24 mouse cellular contexts compared by ENCODE assay signal in the genomic region with DNA sequence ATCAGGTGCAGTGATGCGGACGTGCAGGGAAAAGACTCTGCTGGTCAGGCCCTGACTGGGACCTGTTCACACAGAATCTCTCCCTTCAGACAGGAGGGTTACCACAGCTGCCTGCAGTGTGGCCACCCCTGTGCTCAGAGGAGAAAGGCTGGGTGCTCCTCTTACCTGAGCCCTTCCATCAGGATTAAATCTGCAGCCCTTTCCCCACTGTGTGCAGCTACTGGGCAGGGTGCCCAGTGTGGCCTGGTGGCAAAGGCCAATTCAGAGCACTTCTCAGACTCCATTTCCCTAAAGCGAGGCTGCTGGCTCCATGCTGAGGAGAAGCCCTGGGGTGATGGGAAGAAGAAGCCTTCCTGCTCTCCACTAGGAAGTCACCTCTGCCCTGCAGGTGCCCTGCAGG. TPM values are rescaled to one million over a fixed set of nuclear protein-coding genes. Genes with fewer than 3 reads are reported as not detected.
DNase-seq lines count a peak whose midpoint lies in the region; ATAC-seq and TF ChIP-seq lines count a peak whose summit lies in the region.
"Had no signal": no experiment of that assay in that cellular context is flagged by ENCODE, and none has a peak within 500 bp of the region (broad histone marks: within the 10 kb centered on the region; RNA-seq: fewer than 3 reads in every experiment).

No protein-coding gene starts in this region.

- 59% methylated on average over 3 of the region's 3 CpGs for WGBS in cerebellum, adult 2 months
- WGBS in intestine, embryonic 15.5 days, result 96% methylated on average over 3 of the region's 3 CpGs
- 84% methylated on average over 3 of the region's 3 CpGs for WGBS in intestine, embryonic 16.5 days
- WGBS in thymus, adult 2 months, result 100% methylated on average over 3 of the region's 3 CpGs
- WGBS in midbrain, postnatal 0 days, result 88% methylated on average over 3 of the region's 3 CpGs

- no peaks in the 10 kb centered on the region for H3K9me3 ChIP-seq in intestine, embryonic 15.5 days
- no peaks in the 10 kb centered on the region for H3K9me3 ChIP-seq in intestine, embryonic 16.5 days (ENCODE audit: control insufficient read depth, low read length)
- no peaks in the 10 kb centered on the region for H3K9me3 ChIP-seq in midbrain, postnatal 0 days (ENCODE audit: low read length)
- H3K9me3 ChIP-seq: embryonic facial prominence, embryonic 12.5 days; heart, embryonic 13.5 days; hindbrain, embryonic 12.5 days; limb, embryonic 13.5 days; liver, embryonic 13.5 days; neural tube, embryonic 12.5 days had no signal

- ATAC-seq in intestine, embryonic 15.5 days, result no peak
- ATAC-seq in intestine, embryonic 16.5 days, result no peak
- ATAC-seq in midbrain, postnatal 0 days (ENCODE audit: low FRiP score), result no peak
- ATAC-seq: forebrain, postnatal 0 days had no signal

- H3K4me2 ChIP-seq in intestine, embryonic 15.5 days (replicated peaks), result no peak overlapping the region
- no peak overlapping the region for H3K4me2 ChIP-seq in intestine, embryonic 16.5 days (ENCODE audit: low read depth, low read length)
- H3K4me2 ChIP-seq in midbrain, postnatal 0 days (ENCODE audit: low read depth, low read length, poor library complexity, severe bottlenecking), result no peak overlapping the region
- H3K4me2 ChIP-seq: embryonic facial prominence, embryonic 12.5 days; heart, embryonic 13.5 days; hindbrain, embryonic 12.5 days; limb, embryonic 13.5 days; liver, embryonic 13.5 days; neural tube, embryonic 12.5 days had no signal

- DNase-seq in cerebellum, adult 2 months, result no peak
- DNase-seq in cerebellum, adult 18-20 months, result no peak
- DNase-seq in left cerebral cortex, postnatal 4 days, result peak; percentile 16
- DNase-seq in left cerebral cortex, postnatal 36 days (ENCODE audit: low spot score in 2 of 2), result no peak
- no peak for DNase-seq in thymus, adult 2 months
- DNase-seq in midbrain, postnatal 0 days (ENCODE audit: low spot score), result no peak
- DNase-seq: adrenal gland, postnatal 25 days; forebrain, postnatal 0 days; gastrocnemius, postnatal 36 days; kidney, adult 8-10 months; liver, embryonic 13.5 days; lung, adult 2 months; midbrain, embryonic 14.5 days; right cerebral cortex, postnatal 14 days; thymus, adult 18-20 months had no signal

- TF ChIP-seq CTCF in cerebellum, adult 2 months (IDR thresholded peaks at IDR 0.05; ENCODE audit: borderline replicate concordance, insufficient read depth, low read depth, low read length), result no peak
- TF ChIP-seq CTCF in thymus, adult 2 months (IDR thresholded peaks at IDR 0.05; ENCODE audit: borderline replicate concordance, control insufficient read depth, extremely low read depth, insufficient read depth, low read length, poor library complexity), result no peak
- TF ChIP-seq CTCF in midbrain, postnatal 0 days (IDR thresholded peaks at IDR 0.05), result no peak

- TF ChIP-seq POLR2A in cerebellum, adult 2 months (IDR thresholded peaks at IDR 0.05; ENCODE audit: borderline replicate concordance, insufficient read depth, low read length), result no peak
- no peak for TF ChIP-seq POLR2A in thymus, adult 2 months (IDR thresholded peaks at IDR 0.05; ENCODE audit: control insufficient read depth, extremely low read depth, insufficient read depth, low read length, poor library complexity)

- no peak overlapping the region for H3K4me3 ChIP-seq in cerebellum, adult 2 months (replicated peaks; ENCODE audit: insufficient read depth, low read depth, low read length)
- no peak overlapping the region for H3K4me3 ChIP-seq in intestine, embryonic 15.5 days (replicated peaks)
- no peak overlapping the region for H3K4me3 ChIP-seq in intestine, embryonic 16.5 days (ENCODE audit: low read length)
- no peak overlapping the region for H3K4me3 ChIP-seq in thymus, adult 2 months (ENCODE audit: control insufficient read depth, insufficient read depth, low read length)
- no peak overlapping the region for H3K4me3 ChIP-seq in midbrain, postnatal 0 days (ENCODE audit: low read depth, low read length)
- H3K4me3 ChIP-seq: embryonic facial prominence, embryonic 12.5 days; heart, adult 2 months; heart, embryonic 13.5 days; hindbrain, embryonic 12.5 days; limb, embryonic 13.5 days; liver, embryonic 13.5 days; neural tube, embryonic 12.5 days had no signal

- peaks cover 18% of the 10 kb centered on the region; the same call in 1 of the 2 replicates for H3K36me3 ChIP-seq in intestine, embryonic 15.5 days
- peaks cover 15% of the 10 kb centered on the region; the same call in 1 of the 2 replicates for H3K36me3 ChIP-seq in intestine, embryonic 16.5 days (ENCODE audit: control insufficient read depth, insufficient read depth, low read length)
- peaks cover 46% of the 10 kb centered on the region for H3K36me3 ChIP-seq in thymus, adult 2 months (ENCODE audit: control insufficient read depth, insufficient read depth, low read length)
- H3K36me3 ChIP-seq in midbrain, postnatal 0 days (ENCODE audit: insufficient read depth, low read length), result peaks cover 51% of the 10 kb centered on the region

- H3K9ac ChIP-seq in intestine, embryonic 15.5 days, result no peak overlapping the region
- no peak overlapping the region for H3K9ac ChIP-seq in intestine, embryonic 16.5 days (ENCODE audit: low read depth, low read length)
- H3K9ac ChIP-seq in midbrain, postnatal 0 days (replicated peaks; ENCODE audit: low read length, poor library complexity, severe bottlenecking), result no peak overlapping the region
- H3K9ac ChIP-seq: embryonic facial prominence, embryonic 12.5 days; forebrain, postnatal 0 days; heart, embryonic 13.5 days; hindbrain, embryonic 12.5 days; limb, embryonic 13.5 days; liver, embryonic 13.5 days; neural tube, embryonic 12.5 days had no signal

- H3K4me1 ChIP-seq in cerebellum, adult 2 months (ENCODE audit: control insufficient read depth, insufficient read depth, low read length), result peaks cover 71% of the 10 kb centered on the region
- H3K4me1 ChIP-seq in intestine, embryonic 15.5 days (replicated peaks), result peaks cover 32% of the 10 kb centered on the region
- peaks cover 40% of the 10 kb centered on the region for H3K4me1 ChIP-seq in intestine, embryonic 16.5 days (ENCODE audit: control insufficient read depth, insufficient read depth, low read length)
- H3K4me1 ChIP-seq in thymus, adult 2 months (replicated peaks; ENCODE audit: control insufficient read depth, insufficient read depth, low read length), result peaks cover 4% of the 10 kb centered on the region; the same call in 1 of the 2 replicates
- no peaks in the 10 kb centered on the region for H3K4me1 ChIP-seq in midbrain, postnatal 0 days (ENCODE audit: insufficient read depth, low read length)

- intact Hi-C loops in left cerebral cortex, postnatal 4 days (cut with DNase I), result no loop called here
- intact Hi-C loops in left cerebral cortex, postnatal 36 days (cut with DNase I), result no loop called here

- H3K27ac ChIP-seq in cerebellum, adult 2 months (ENCODE audit: insufficient read depth, low read length), result 0 out of 2 replicates have a peak overlapping the region, but pooled peaks have one; percentile 11
- peak overlapping the region; percentile 89; the same call in 1 of the 2 replicates for H3K27ac ChIP-seq in intestine, embryonic 15.5 days
- no peak overlapping the region; the same call in 1 of the 2 replicates for H3K27ac ChIP-seq in intestine, embryonic 16.5 days (ENCODE audit: low read length)
- H3K27ac ChIP-seq in thymus, adult 2 months (ENCODE audit: control insufficient read depth, insufficient read depth, low read length), result no peak overlapping the region
- H3K27ac ChIP-seq in midbrain, postnatal 0 days (ENCODE audit: low read depth, low read length), result no peak overlapping the region
- H3K27ac ChIP-seq: heart, adult 2 months; heart, embryonic 13.5 days; hindbrain, embryonic 12.5 days; limb, embryonic 13.5 days; liver, embryonic 13.5 days; neural tube, embryonic 12.5 days had no signal

- H3K27me3 ChIP-seq in cerebellum, adult 2 months (ENCODE audit: control insufficient read depth, insufficient read depth, low read length), result no peaks in the 10 kb centered on the region
- H3K27me3 ChIP-seq in intestine, embryonic 15.5 days (replicated peaks), result no peaks in the 10 kb centered on the region
- H3K27me3 ChIP-seq in intestine, embryonic 16.5 days (replicated peaks; ENCODE audit: control insufficient read depth, insufficient read depth, low read length), result no peaks in the 10 kb centered on the region
- H3K27me3 ChIP-seq in thymus, adult 2 months (ENCODE audit: control insufficient read depth, insufficient read depth, low read length), result no peaks in the 10 kb centered on the region
- H3K27me3 ChIP-seq in midbrain, postnatal 0 days (ENCODE audit: insufficient read depth, low read length), result no peaks in the 10 kb centered on the region
- H3K27me3 ChIP-seq: embryonic facial prominence, embryonic 12.5 days; heart, embryonic 13.5 days; hindbrain, embryonic 12.5 days; limb, embryonic 13.5 days; liver, embryonic 13.5 days; neural tube, embryonic 12.5 days had no signal

RNA-seq across cellular contexts. Expression of a gene that starts 12.3 kb away (rescaled TPM):
- 106 and 114 TPM in 2 replicates for polyA plus RNA-seq in cerebellum, adult 2 months (2012; rRNA removed)
- 12.1 and 13.6 TPM in 2 replicates for polyA plus RNA-seq in intestine, embryonic 15.5 days (2015; fragmentation: Nextera tagmentation; extraction: Ambion mirVana)
- polyA plus RNA-seq in intestine, embryonic 16.5 days (2015; fragmentation: Nextera tagmentation; extraction: Ambion mirVana), result 14.8 and 19.7 TPM in 2 replicates
- total RNA-seq in left cerebral cortex, postnatal 4 days (2021), result 10 to 100 TPM; 80.4 to 83.1 TPM
- 100 to 1,000 TPM; 119 to 126 TPM for total RNA-seq in left cerebral cortex, postnatal 36 days (2021)
- 16.2 and 20.3 TPM in 2 replicates for polyA plus RNA-seq in thymus, adult 2 months (2012; rRNA removed)
- total RNA-seq in midbrain, postnatal 0 days (2014; rRNA removed), result 101 and 103 TPM in 2 replicates
- 13.3 and 14.4 TPM in 2 replicates for polyA plus RNA-seq in midbrain, postnatal 0 days (2015; fragmentation: Nextera tagmentation; extraction: Ambion mirVana)
- total RNA-seq: megakaryocyte-erythroid progenitor cell, adult 5-6 weeks had no signal

RNA-seq across cellular contexts. Expression of a gene that starts 28.3 kb away (rescaled TPM):
- polyA plus RNA-seq in cerebellum, adult 2 months (2012; rRNA removed), result 50.0 and 50.2 TPM in 2 replicates
- 28.5 and 29.0 TPM in 2 replicates for polyA plus RNA-seq in intestine, embryonic 15.5 days (2015; fragmentation: Nextera tagmentation; extraction: Ambion mirVana)
- 28.2 and 29.6 TPM in 2 replicates for polyA plus RNA-seq in intestine, embryonic 16.5 days (2015; fragmentation: Nextera tagmentation; extraction: Ambion mirVana)
- 10 to 100 TPM; 27.7 to 36.2 TPM for total RNA-seq in left cerebral cortex, postnatal 4 days (2021)
- 10 to 100 TPM; 23.1 to 30.4 TPM for total RNA-seq in left cerebral cortex, postnatal 36 days (2021)
- polyA plus RNA-seq in thymus, adult 2 months (2012; rRNA removed), result 53.8 and 61.0 TPM in 2 replicates
- 43.5 and 58.5 TPM in 2 replicates for total RNA-seq in midbrain, postnatal 0 days (2014; rRNA removed)
- 23.6 and 27.9 TPM in 2 replicates for polyA plus RNA-seq in midbrain, postnatal 0 days (2015; fragmentation: Nextera tagmentation; extraction: Ambion mirVana)

Comparison
In these comparisons a context has a peak if more than half of its experiments do, and no peak if none do; other contexts are left out.
1. H3K27ac ChIP-seq: peak in cerebellum, adult 2 months (single experiment) and intestine, embryonic 15.5 days (single experiment); none in intestine, embryonic 16.5 days (single experiment), thymus, adult 2 months (single experiment) and midbrain, postnatal 0 days (single experiment).